Mouse (Mus musculus) G1E (cell line): ENCODE measurements around the gene Klc1.

ENCODE experiments used
- CTCF ChIP-seq: IDR thresholded peaks from 2 replicates; pipeline ENCODE4 v1.5.1; 2012; ENCODE audit warnings: low read depth, low read length, inconsistent platforms, mixed read lengths
- GATA1 ChIP-seq: IDR thresholded peaks from 2 replicates; pipeline ENCODE4 v1.6.1; 2012; ENCODE audit warnings: borderline replicate concordance, low read length, inconsistent platforms, mixed read lengths
- GATA2 ChIP-seq: IDR thresholded peaks from 2 replicates; pipeline ENCODE4 v1.6.1; 2012; ENCODE audit warnings: low read depth, low read length, inconsistent platforms, borderline replicate concordance
- POLR2AphosphoS5 ChIP-seq: IDR thresholded peaks from 2 replicates; pipeline ENCODE4 v1.6.1; 2012; ENCODE audit warnings: low read depth, low read length, inconsistent platforms; ENCODE audit not compliant: insufficient replicate concordance
- TAL1 ChIP-seq: conservative IDR thresholded peaks from 2 replicates; pipeline ENCODE4 v1.6.1; 2012; ENCODE audit warnings: low read depth, low read length, inconsistent platforms, mixed read lengths

DNA sequence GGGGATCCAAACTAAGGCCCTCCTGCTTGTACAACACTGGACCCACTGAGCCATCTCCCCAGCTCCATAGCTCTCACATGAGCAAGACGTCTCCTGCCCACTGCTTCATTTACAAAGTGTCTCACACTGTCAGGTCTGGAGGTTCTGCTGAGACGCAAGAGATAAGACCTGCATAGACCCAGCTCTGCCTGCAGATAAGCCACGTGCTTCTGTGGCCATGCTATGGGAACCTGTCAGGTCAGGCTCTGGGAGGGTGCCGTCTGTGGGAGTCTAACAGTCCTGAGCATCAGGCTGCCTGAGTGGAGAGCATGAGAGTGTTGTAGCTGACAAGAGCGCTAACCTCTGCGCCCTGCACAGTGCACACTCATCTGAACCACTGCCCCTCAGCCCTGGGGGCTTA lies 28.4 kb downstream of the Klc1 start:
- TF ChIP-seq CTCF (no peak), GATA1 (no peak), POLR2AphosphoS5 (no peak), GATA2 (no peak), TAL1 (no peak)
